Mouse (Mus musculus) lung, embryonic 16.5 days (tissue): Measurements from ENCODE around the gene Nipa2. TPM values are rescaled to one million over a fixed set of nuclear protein-coding genes. Genes with fewer than 3 reads are reported as not detected.
"Not testable (repeated sequence)": the region's sequence is repeated elsewhere in the genome, so short reads cannot be mapped to it uniquely, and the experiment has no call there.

Experiments
- ATAC-seq: fragments of 200-750 bp; cut with Nextera tagmentation; 2 replicates; pipeline ENCODE4 v1.8.0; 2017; ENCODE audit warnings: low read depth, mild to moderate bottlenecking, moderate library complexity
- H3K27ac ChIP-seq: fragments of 300-500 bp; sonication (generic); 2 replicates; pipeline ENCODE4 v1.5.1; 2014; ENCODE audit warnings: mild to moderate bottlenecking, control low read depth, low read length
- H3K27me3 ChIP-seq: fragments of 300-500 bp; sonication (generic); 2 replicates; pipeline ENCODE4 v1.6.1; 2014; ENCODE audit warnings: low read depth, low read length, mixed read lengths; ENCODE audit not compliant: control insufficient read depth, insufficient read depth
- H3K36me3 ChIP-seq: fragments of 300-500 bp; sonication (generic); 2 replicates; pipeline ENCODE4 v1.6.1; 2014; ENCODE audit warnings: low read length; ENCODE audit not compliant: control insufficient read depth, insufficient read depth
- H3K4me1 ChIP-seq: fragments of 300-500 bp; sonication (generic); replicated peaks from 2 replicates; pipeline ENCODE4 v1.6.1; 2014; ENCODE audit warnings: low read length, mixed read lengths; ENCODE audit not compliant: control insufficient read depth, insufficient read depth
- H3K4me2 ChIP-seq: fragments of 300-500 bp; sonication (generic); 2 replicates; pipeline ENCODE4 v1.6.1; 2014; ENCODE audit warnings: low read depth, low read length, control low read depth
- H3K4me3 ChIP-seq: fragments of 300-500 bp; sonication (generic); 2 replicates; pipeline ENCODE4 v1.5.1; 2014; ENCODE audit warnings: mild to moderate bottlenecking, low read length, control low read depth
- H3K9ac ChIP-seq: fragments of 300-500 bp; sonication (generic); 2 replicates; pipeline ENCODE4 v1.6.1; 2014; ENCODE audit warnings: low read length, control low read depth
- H3K9me3 ChIP-seq: fragments of 300-500 bp; sonication (generic); 2 replicates; pipeline ENCODE4 v1.6.1; 2016; ENCODE audit warnings: low read length; ENCODE audit not compliant: control insufficient read depth
- WGBS: fragments of 180-500 bp; shearing (Covaris S2); extraction: QIAGEN DNeasy Blood & Tissue Kit; methylation state at CpG from one replicate; pipeline ENCODE4 v1.1.7; 2014; 5-methylcytosine and 5-hydroxymethylcytosine counted together
- polyA plus RNA-seq: library from polyadenylated mRNA; unstranded; fragments of >200 nt; fragmentation: Nextera tagmentation; extraction: Ambion mirVana; gene quantifications from 2 replicates; pipeline ENCODE4 v1.2.1, GENCODE M21; 2015

Gene Nipa2
- polyA plus RNA-seq, 1 experiment from 2014 or later, result 42.5 TPM

GRCm38 (mm10) chr7:55957916-55958315 lies 4.4 kb downstream of the Nipa2 start:
- Histone ChIP-seq H3K36me3 (peaks cover 14% of the 10 kb centered on the region), H3K27ac (no peak overlapping the region), H3K9me3 (peaks cover 7% of the 10 kb centered on the region), H3K9ac (no peak overlapping the region), H3K4me2 (no peak overlapping the region), H3K4me1 (peaks cover 6% of the 10 kb centered on the region), H3K27me3 (no peaks in the 10 kb centered on the region), H3K4me3 (no peak overlapping the region)
- WGBS, result 94% methylated on average over 4 of the region's 4 CpGs
- ATAC-seq, result no peak

DNA sequence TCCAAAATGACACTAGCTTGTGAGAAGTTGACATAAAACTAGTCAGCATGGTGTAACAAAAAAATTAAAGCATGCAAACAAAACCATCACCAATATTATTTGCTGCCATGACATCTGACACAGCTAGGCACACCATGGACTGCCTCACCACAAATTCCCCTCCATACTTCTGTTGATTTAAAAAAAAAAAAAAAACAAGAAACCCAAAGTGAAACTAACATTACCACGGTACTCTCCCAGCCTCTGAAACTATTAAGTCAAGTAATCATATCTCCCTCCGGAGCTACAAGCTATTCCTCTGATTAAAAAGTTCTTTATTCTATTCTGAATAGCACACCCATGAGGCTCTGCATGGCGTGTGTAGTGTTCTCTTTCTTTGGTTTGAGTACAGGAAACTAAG lies 5.1 kb downstream of the Nipa2 start:
- no peak for ATAC-seq
- Histone ChIP-seq H3K36me3 (peaks cover 14% of the 10 kb centered on the region), H3K27ac (no peak overlapping the region), H3K9me3 (peaks cover 7% of the 10 kb centered on the region), H3K4me3 (no peak overlapping the region), H3K4me1 (peaks cover 3% of the 10 kb centered on the region; the same call in 1 of the 2 replicates), H3K27me3 (no peaks in the 10 kb centered on the region), H3K4me2 (no peak overlapping the region), H3K9ac (no peak overlapping the region)
- WGBS, result 91% methylated on average over 3 of the region's 3 CpGs

DNA sequence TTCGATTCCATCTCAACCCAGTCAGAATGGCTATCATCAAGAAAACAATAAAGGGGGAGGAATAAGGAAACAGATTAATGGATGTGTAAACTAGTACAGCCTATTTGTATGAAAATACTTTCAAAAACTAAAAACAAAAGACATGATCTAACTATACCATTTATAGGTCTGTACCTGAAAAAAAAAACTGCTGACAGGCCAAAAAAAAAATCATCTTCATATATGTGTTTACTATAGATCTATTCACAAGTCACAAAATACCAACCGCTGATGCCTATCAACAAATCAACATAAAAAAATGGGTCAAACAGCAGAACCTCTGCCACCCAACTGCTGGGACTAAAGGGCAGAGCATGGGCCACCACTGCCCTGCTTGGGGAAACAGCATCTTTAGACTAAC lies 6.2 kb downstream of the Nipa2 start:
- Histone ChIP-seq H3K4me1 (peaks cover 2% of the 10 kb centered on the region; the same call in 1 of the 2 replicates), H3K27ac (no peak overlapping the region), H3K4me3 (no peak overlapping the region), H3K4me2 (no peak overlapping the region), H3K9me3 (peaks cover 7% of the 10 kb centered on the region), H3K36me3 (peaks cover 14% of the 10 kb centered on the region), H3K9ac (no peak overlapping the region), H3K27me3 (no peaks in the 10 kb centered on the region)
- WGBS, result 94% methylated on average over 2 of the region's 2 CpGs
- no peak for ATAC-seq

DNA sequence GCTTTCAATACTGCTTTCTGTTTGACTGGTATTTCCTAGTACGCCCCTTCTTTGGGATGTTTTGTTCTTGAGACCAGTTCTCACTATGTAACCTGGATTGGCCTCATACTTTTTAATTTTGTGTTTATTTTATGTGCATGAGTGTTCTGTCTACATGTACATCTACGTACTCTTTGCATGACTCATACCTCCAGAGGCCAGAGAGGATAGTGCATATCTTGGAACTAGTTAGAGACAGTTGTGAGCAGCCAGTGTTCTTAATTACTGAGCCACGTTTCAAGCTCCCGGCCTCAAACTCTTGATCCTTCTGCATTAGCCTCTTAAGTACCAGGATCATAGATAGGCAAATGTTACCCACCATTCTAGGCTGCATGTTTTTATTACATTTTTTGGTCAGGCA lies 23.9 kb downstream of the Nipa2 start:
- Histone ChIP-seq H3K36me3 (no peaks in the 10 kb centered on the region), H3K27me3 (no peaks in the 10 kb centered on the region), H3K4me1 (no peaks in the 10 kb centered on the region), H3K9ac (no peak overlapping the region), H3K9me3 (no peaks in the 10 kb centered on the region), H3K4me3 (no peak overlapping the region), H3K27ac (no peak overlapping the region), H3K4me2 (no peak overlapping the region)
- no peak for ATAC-seq
- WGBS, result 85% methylated on average over 4 of the region's 4 CpGs

GRCm38 (mm10) chr7:55935025-55935424 lies 27.3 kb downstream of the Nipa2 start:
- peaks cover 10% of the 10 kb centered on the region for H3K36me3 ChIP-seq
- WGBS, result 95% methylated on average over 2 of the region's 2 CpGs

GRCm38 (mm10) chr7:55928649-55929048 lies 33.6 kb downstream of the Nipa2 start:
- Histone ChIP-seq H3K4me1 (no peaks in the 10 kb centered on the region), H3K4me3 (no peak overlapping the region), H3K9me3 (no peaks in the 10 kb centered on the region), H3K36me3 (peaks cover 36% of the 10 kb centered on the region), H3K9ac (no peak overlapping the region), H3K27me3 (no peaks in the 10 kb centered on the region), H3K4me2 (no peak overlapping the region), H3K27ac (no peak overlapping the region)
- 86% methylated on average over 2 of the region's 2 CpGs for WGBS
- no peak for ATAC-seq

More at GRCm38 (mm10) chr7:55935025-55935424, 27.3 kb downstream of the Nipa2 start:
- ATAC-seq, result no peak
- Histone ChIP-seq H3K4me1 (no peaks in the 10 kb centered on the region), H3K4me3 (no peak overlapping the region), H3K27me3 (no peaks in the 10 kb centered on the region), H3K4me2 (no peak overlapping the region), H3K9me3 (no peaks in the 10 kb centered on the region), H3K27ac (no peak overlapping the region), H3K9ac (no peak overlapping the region)

GRCm38 (mm10) chr7:55927262-55927661 lies 35.0 kb downstream of the Nipa2 start:
- no peaks in the 10 kb centered on the region for H3K9me3 ChIP-seq
- no peak overlapping the region for H3K4me3 ChIP-seq
- no peaks in the 10 kb centered on the region for H3K27me3 ChIP-seq
- peaks cover 44% of the 10 kb centered on the region for H3K36me3 ChIP-seq
- WGBS, result 88% methylated on average over 4 of the region's 4 CpGs
- ATAC-seq, result no peak
- H3K9ac ChIP-seq, result no peak overlapping the region
- no peak overlapping the region for H3K27ac ChIP-seq
- no peak overlapping the region for H3K4me2 ChIP-seq
- H3K4me1 ChIP-seq, result no peaks in the 10 kb centered on the region

GRCm38 (mm10) chr7:55918365-55918764 lies 43.9 kb downstream of the Nipa2 start:
- H3K4me3 ChIP-seq, H3K27me3 ChIP-seq, ATAC-seq, H3K9ac ChIP-seq, H3K4me1 ChIP-seq, H3K27ac ChIP-seq, H3K4me2 ChIP-seq, H3K9me3 ChIP-seq: not testable (repeated sequence)
- peaks cover 53% of the 10 kb centered on the region for H3K36me3 ChIP-seq
- 92% methylated on average over 11 of the region's 11 CpGs for WGBS

DNA sequence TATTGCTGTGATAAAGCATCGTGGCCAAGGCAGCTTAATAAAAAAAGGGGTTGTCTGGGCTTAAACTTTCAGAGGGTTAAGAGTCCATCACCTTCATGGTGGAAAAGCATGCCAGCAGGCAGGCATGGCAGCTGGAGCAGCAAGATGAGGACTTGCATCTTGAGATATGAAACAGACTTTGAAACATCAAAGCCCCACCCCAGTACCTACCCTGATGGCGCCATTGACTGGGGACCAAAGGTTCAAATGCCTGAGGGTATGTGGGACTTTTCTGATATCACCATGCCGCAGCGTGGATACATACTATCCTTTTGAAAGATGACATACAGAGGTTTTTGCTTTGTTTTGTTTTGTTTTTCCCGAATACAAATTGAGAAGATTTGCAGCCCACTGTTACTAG lies 50.2 kb downstream of the Nipa2 start:
- Histone ChIP-seq H3K4me2 (no peak overlapping the region), H3K4me1 (no peaks in the 10 kb centered on the region), H3K27ac (no peak overlapping the region), H3K9me3 (no peaks in the 10 kb centered on the region), H3K36me3 (peaks cover 53% of the 10 kb centered on the region), H3K4me3 (no peak overlapping the region), H3K9ac (no peak overlapping the region), H3K27me3 (no peaks in the 10 kb centered on the region)
- WGBS, result 97% methylated on average over 5 of the region's 5 CpGs
- no peak for ATAC-seq

GRCm38 (mm10) chr7:55911371-55911770 lies 50.9 kb downstream of the Nipa2 start:
- Histone ChIP-seq H3K4me2 (no peak overlapping the region), H3K36me3 (peaks cover 47% of the 10 kb centered on the region), H3K4me1 (no peaks in the 10 kb centered on the region), H3K27ac (no peak overlapping the region), H3K9me3 (no peaks in the 10 kb centered on the region), H3K9ac (no peak overlapping the region), H3K27me3 (no peaks in the 10 kb centered on the region), H3K4me3 (no peak overlapping the region)
- 79% methylated on average over 8 of the region's 8 CpGs for WGBS
- ATAC-seq, result no peak
